Comparison of ENCODE assay signal across 8 mouse cellular contexts in genomic region chr3:73046248-73046647, GRCm38 (mm10). TPM values are rescaled to one million over a fixed set of nuclear protein-coding genes. Genes with fewer than 3 reads are reported as not detected.
DNase-seq lines count a peak whose midpoint lies in the region.

No protein-coding gene starts in this region.

- intact Hi-C loops in heart, postnatal 36 days (cut with DNase I): no loop called here
- intact Hi-C loops in left cerebral cortex, postnatal 25 days (cut with DNase I): loop anchor here (10.0 kb wide), 1 partner anchor 1951 kb away; no protein-coding TSS in a partner anchor

- DNase-seq in right cerebral cortex, adult 2 months (ENCODE audit: low spot score in 2 of 2): peak; percentile 58 to 69
- DNase-seq in right cerebral cortex, adult 18-20 months: no peak
- DNase-seq in R1 (ENCODE audit: low read depth, low spot score): peak; percentile 50
- DNase-seq in cerebellum, postnatal 36 days: peak; percentile 55 to 63
- DNase-seq in heart, postnatal 36 days: peak; percentile 15 to 22
- peak; percentile 59 to 72 for DNase-seq in left cerebral cortex, postnatal 25 days (ENCODE audit: low spot score in 2 of 2)
- DNase-seq in naive thymus-derived CD4-positive, alpha-beta T cell, adult 2 months (ENCODE audit: low read depth): peak; percentile 12
- no peak for DNase-seq in layer of hippocampus, adult 8-10 months (ENCODE audit: low spot score in 2 of 2)

RNA-seq across cellular contexts. Expression of gene Slitrk3, which starts 11.4 kb away (rescaled TPM):
- not detected for total RNA-seq in heart, postnatal 36 days (2021)
- total RNA-seq in left cerebral cortex, postnatal 25 days (2021): 10 to 100 TPM; 68.8 to 70.9 TPM
- 10 to 100 TPM; 80.8 to 94.0 (median 87.9) TPM for total RNA-seq in layer of hippocampus, adult 8-10 months (2022)

Comparison
In these comparisons a context has a peak if more than half of its experiments do, and no peak if none do; other contexts are left out.
1. DNase-seq: peak in right cerebral cortex, adult 2 months (2 of 2), R1 (single experiment), cerebellum, postnatal 36 days (2 of 2), heart, postnatal 36 days (2 of 2), left cerebral cortex, postnatal 25 days (2 of 2) and naive thymus-derived CD4-positive, alpha-beta T cell, adult 2 months (single experiment); none in right cerebral cortex, adult 18-20 months (single experiment) and layer of hippocampus, adult 8-10 months (0 of 2).
2. RNA of gene Slitrk3, which starts 11.4 kb away (total RNA-seq): 80.8 to 94.0 TPM in layer of hippocampus, adult 8-10 months and 68.8 to 70.9 TPM in left cerebral cortex, postnatal 25 days; not detected in heart, postnatal 36 days; every median in the first group is over 10 times any median in the second.